Mouse (Mus musculus): ENCODE results near the gene Gemin5. TPM values are rescaled to one million over a fixed set of nuclear protein-coding genes. Genes with fewer than 3 reads are reported as not detected.

The Gemin5 gene
- total RNA-seq, 2 experiments from 2014 or later, result 8.1 to 9.3 TPM

Other genes starting within 250 kb of the Gemin5 start
- 10 to 100 TPM; 69.1 to 85.8 TPM for gene Larp1, start 159.5 kb downstream of the Gemin5 start, total RNA-seq (2021)
- gene Gm12248, start 75.4 kb downstream of the Gemin5 start, total RNA-seq (2021), result not detected
- 10 to 100 TPM; 28.5 to 30.6 TPM for gene Cnot8, start 64.4 kb downstream of the Gemin5 start, total RNA-seq (2021)
- gene Mrpl22, start 3.1 kb upstream of the Gemin5 start, total RNA-seq (2021), result 10 to 100 TPM; 39.0 to 41.5 TPM
- gene Igtp, start 31.0 kb upstream of the Gemin5 start, total RNA-seq (2021), result 1 to 10 TPM; 3.6 to 4.3 TPM
- 1 to 10 TPM; 6.1 to 9.1 TPM for gene Irgm2, start 31.1 kb upstream of the Gemin5 start, total RNA-seq (2021)
- gene 4930438A08Rik, start 106.3 kb upstream of the Gemin5 start, total RNA-seq (2021), result not detected
- gene Zfp692, start 138.5 kb upstream of the Gemin5 start, total RNA-seq (2021), result 1 to 10 TPM; 2.7 to 4.3 TPM
- 10 to 100 TPM; 37.7 to 40.6 TPM for gene Zfp672, start 161.8 kb upstream of the Gemin5 start, total RNA-seq (2021)
- gene Sh3bp5l, start 162.2 kb upstream of the Gemin5 start, total RNA-seq (2021), result 10 to 100 TPM; 22.8 to 27.5 TPM
- not detected for gene Lypd8, start 210.5 kb upstream of the Gemin5 start, total RNA-seq (2021)

Measured in gastrocnemius, postnatal 25 days (tissue).